Mouse (Mus musculus): ENCODE measurements around the gene Slfn2. TPM values are rescaled to one million over a fixed set of nuclear protein-coding genes. Genes with fewer than 3 reads are reported as not detected.

The Slfn2 gene
- polyA plus RNA-seq, 1 experiment from 2014 or later = 1.9 TPM

DNA sequence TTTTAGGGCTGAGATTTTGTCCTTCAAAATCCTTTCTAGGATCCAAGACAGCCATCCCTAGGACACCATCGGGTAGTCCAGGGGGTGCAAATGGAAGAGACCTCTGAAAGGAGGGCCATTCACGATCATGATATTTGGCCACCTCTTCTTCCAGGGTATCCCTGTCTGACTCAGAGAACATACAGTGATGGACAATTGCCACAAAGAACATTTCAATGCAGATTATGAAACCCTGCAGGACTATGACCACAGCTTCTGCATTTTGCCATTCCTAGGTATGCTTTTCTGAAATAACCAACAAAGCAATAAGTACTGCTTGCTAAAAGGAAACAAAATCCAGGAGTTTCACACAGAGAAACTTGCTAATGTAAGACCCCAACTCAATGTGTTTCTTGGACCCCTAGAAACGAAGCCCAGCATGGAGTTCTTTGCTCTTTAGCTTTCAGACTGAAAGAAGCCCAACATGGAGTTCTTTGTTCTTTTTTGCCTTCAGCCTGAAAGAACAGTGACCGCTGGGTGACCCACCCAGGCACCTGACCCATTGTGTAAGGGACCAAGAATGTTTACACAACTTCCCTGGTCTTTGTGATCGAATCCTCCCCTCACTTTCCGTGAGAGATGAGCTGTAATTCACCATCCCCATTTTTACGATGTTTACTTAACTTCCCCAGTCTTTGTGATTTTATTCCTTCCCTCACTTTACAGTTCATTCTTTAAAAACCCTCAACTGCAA is 18.0 kb downstream of the Slfn2 start:
- 68% methylated on average over 7 of the region's 7 CpGs for WGBS
- Histone ChIP-seq H3K4me3 (no peak overlapping the region), H3K9me3 (no peaks in the 10 kb centered on the region), H3K27me3 (ENCODE audit: insufficient read depth, poor library complexity, severe bottlenecking) (no peaks in the 10 kb centered on the region), H3K36me3 (no peaks in the 10 kb centered on the region), H3K27ac (no peak overlapping the region), H3K4me1 (replicated peaks) (no peaks in the 10 kb centered on the region)
- no peak for DNase-seq (ENCODE audit: low spot score)

DNA sequence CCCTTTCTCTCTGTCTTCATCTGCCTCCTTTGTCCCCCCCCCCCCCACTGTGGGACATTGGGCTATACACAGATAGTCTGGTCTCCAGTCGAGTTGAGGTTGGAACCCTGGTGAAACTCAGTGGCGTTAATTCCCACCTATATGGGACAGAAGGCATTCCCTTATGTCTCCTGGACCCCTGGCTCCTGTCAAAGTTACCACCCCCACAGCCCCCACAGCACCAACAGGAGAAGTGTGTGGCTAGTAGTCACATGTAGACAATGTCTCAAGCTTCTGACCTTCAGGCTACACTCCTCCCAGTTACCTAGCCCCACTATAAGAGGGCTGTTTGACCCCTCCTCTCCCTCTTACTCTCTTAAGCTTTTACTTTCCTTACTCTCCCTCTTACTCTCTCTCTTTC is 19.2 kb downstream of the Slfn2 start:
- H3K27me3 ChIP-seq (ENCODE audit: insufficient read depth, poor library complexity, severe bottlenecking) = no peaks in the 10 kb centered on the region
- H3K27ac ChIP-seq = no peak overlapping the region
- H3K4me1 ChIP-seq (replicated peaks) = no peaks in the 10 kb centered on the region
- no peaks in the 10 kb centered on the region for H3K9me3 ChIP-seq
- no peaks in the 10 kb centered on the region for H3K36me3 ChIP-seq
- DNase-seq (ENCODE audit: low spot score) = no peak
- WGBS = 92% methylated on average over 2 of the region's 2 CpGs
- H3K4me3 ChIP-seq = no peak overlapping the region

DNA sequence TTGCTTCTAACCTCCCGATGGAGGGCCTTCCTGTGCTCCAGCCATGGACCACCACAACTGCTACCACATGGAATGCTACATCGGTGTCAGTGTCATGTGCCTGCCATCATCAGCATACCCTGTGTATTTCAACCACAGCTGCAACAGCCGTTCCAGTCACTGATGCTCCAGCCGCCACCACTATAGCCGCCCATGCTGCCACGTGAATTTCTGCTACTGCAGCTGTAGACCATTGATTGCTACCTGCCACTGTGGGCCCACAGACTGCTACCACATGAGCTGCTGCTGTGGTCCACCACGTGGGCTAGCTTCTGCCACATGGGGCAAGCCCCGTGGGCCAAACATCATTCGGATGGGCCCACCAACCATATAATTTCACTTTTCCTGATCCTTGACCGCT is 19.8 kb downstream of the Slfn2 start:
- no peaks in the 10 kb centered on the region for H3K9me3 ChIP-seq
- 86% methylated on average over 10 of the region's 10 CpGs for WGBS

DNA sequence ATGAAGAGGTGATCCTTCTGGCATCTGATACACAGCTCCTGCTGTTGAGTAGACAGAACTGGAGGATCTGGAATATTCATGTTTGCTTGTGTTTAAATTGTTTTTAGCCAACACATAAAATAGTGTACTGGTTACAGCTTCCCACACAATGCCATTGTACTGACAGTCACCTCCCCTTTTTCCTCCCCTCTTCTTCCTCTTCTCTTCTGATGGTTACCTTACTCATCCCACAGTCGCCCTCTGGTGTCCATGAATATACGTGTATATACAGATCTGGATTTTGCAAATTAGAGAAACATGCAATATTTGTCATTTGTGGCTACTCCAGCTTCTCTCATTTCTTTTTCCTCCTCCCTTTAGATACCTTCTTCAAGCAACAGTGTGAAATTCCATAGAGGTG is 50.2 kb downstream of the Slfn2 start:
- H3K9me3 ChIP-seq = no peaks in the 10 kb centered on the region
- no peak overlapping the region for H3K4me3 ChIP-seq
- 35% methylated on average over 2 of the region's 2 CpGs for WGBS
- H3K27me3 ChIP-seq (ENCODE audit: insufficient read depth, poor library complexity, severe bottlenecking) = no peaks in the 10 kb centered on the region
- H3K4me1 ChIP-seq (replicated peaks) = no peaks in the 10 kb centered on the region
- no peak overlapping the region for H3K27ac ChIP-seq
- no peaks in the 10 kb centered on the region for H3K36me3 ChIP-seq
- no peak for DNase-seq (ENCODE audit: low spot score)

More for the DNA sequence above, 19.8 kb downstream of the Slfn2 start:
- H3K4me3 ChIP-seq = no peak overlapping the region
- no peaks in the 10 kb centered on the region for H3K36me3 ChIP-seq
- DNase-seq (ENCODE audit: low spot score) = no peak
- no peaks in the 10 kb centered on the region for H3K27me3 ChIP-seq (ENCODE audit: insufficient read depth, poor library complexity, severe bottlenecking)
- no peak overlapping the region for H3K27ac ChIP-seq
- H3K4me1 ChIP-seq (replicated peaks) = no peaks in the 10 kb centered on the region

- Histone ChIP-seq H3K27ac (no peak within 1 kb of the TSS), H3K9me3 (no peaks in the 10 kb centered on the region), H3K4me3 (no peak within 1 kb of the TSS), H3K36me3 (no peaks in the 10 kb centered on the region), H3K4me1 (replicated peaks) (no peaks in the 10 kb centered on the region), H3K27me3 (ENCODE audit: insufficient read depth, poor library complexity, severe bottlenecking) (no peaks in the 10 kb centered on the region)
- no peak for DNase-seq (ENCODE audit: low spot score)
- WGBS = 87% methylated on average over 13 of the region's 13 CpGs
Observed at GRCm38 (mm10) chr11:83116597-83117227, 51.8 kb downstream of the Slfn2 start, which contains the start of gene Slfn1. Gene Slfn1 (plus strand): TSS chr11:83116849.

- no peaks in the 10 kb centered on the region for H3K4me1 ChIP-seq (replicated peaks)
- no peaks in the 10 kb centered on the region for H3K9me3 ChIP-seq
- 53% methylated on average over 3 of the region's 3 CpGs for WGBS
- no peak overlapping the region for H3K27ac ChIP-seq
- no peaks in the 10 kb centered on the region for H3K27me3 ChIP-seq (ENCODE audit: insufficient read depth, poor library complexity, severe bottlenecking)
- H3K4me3 ChIP-seq = no peak overlapping the region
- DNase-seq (ENCODE audit: low spot score) = no peak
- no peaks in the 10 kb centered on the region for H3K36me3 ChIP-seq
Observed at GRCm38 (mm10) chr11:83118056-83118455, 53.1 kb downstream of the Slfn2 start.

Other genes with a start within 250 kb of the Slfn2 start
- gene Rffl, start 193.9 kb upstream of the Slfn2 start, polyA plus RNA-seq (2016; fragmentation: Nextera tagmentation; extraction: Ambion mirVana) = 7.4 and 11.0 TPM in 2 replicates
- 15.1 and 17.3 TPM in 2 replicates for gene Rad51d, start 174.5 kb upstream of the Slfn2 start, polyA plus RNA-seq (2016; fragmentation: Nextera tagmentation; extraction: Ambion mirVana)
- gene Fndc8, start 173.0 kb upstream of the Slfn2 start, polyA plus RNA-seq (2016; fragmentation: Nextera tagmentation; extraction: Ambion mirVana) = 0.19 and 0.31 TPM in 2 replicates
- 37.0 and 41.3 TPM in 2 replicates for gene Nle1, start 156.7 kb upstream of the Slfn2 start, polyA plus RNA-seq (2016; fragmentation: Nextera tagmentation; extraction: Ambion mirVana)
- 0.22 and 0.60 TPM in 2 replicates for gene Unc45b, start 154.6 kb upstream of the Slfn2 start, polyA plus RNA-seq (2016; fragmentation: Nextera tagmentation; extraction: Ambion mirVana)
- gene Slfn5, start 113.8 kb upstream of the Slfn2 start, polyA plus RNA-seq (2016; fragmentation: Nextera tagmentation; extraction: Ambion mirVana) = 0.11 and 0.48 TPM in 2 replicates
- 5.9 and 8.5 TPM in 2 replicates for gene Slfn9, start 73.3 kb upstream of the Slfn2 start, polyA plus RNA-seq (2016; fragmentation: Nextera tagmentation; extraction: Ambion mirVana)
- 0.19 and 0.24 TPM in 2 replicates for gene Slfn8, start 44.3 kb upstream of the Slfn2 start, polyA plus RNA-seq (2016; fragmentation: Nextera tagmentation; extraction: Ambion mirVana)
- gene Slfn1, start 51.7 kb downstream of the Slfn2 start, polyA plus RNA-seq (2016; fragmentation: Nextera tagmentation; extraction: Ambion mirVana) = not detected in 2 replicates
- not detected in 2 replicates for gene Slfn4, start 110.1 kb downstream of the Slfn2 start, polyA plus RNA-seq (2016; fragmentation: Nextera tagmentation; extraction: Ambion mirVana)
- 0.16 and 0.66 TPM in 2 replicates for gene Slfn3, start 126.2 kb downstream of the Slfn2 start, polyA plus RNA-seq (2016; fragmentation: Nextera tagmentation; extraction: Ambion mirVana)
- gene Slfn14, start 221.6 kb downstream of the Slfn2 start, polyA plus RNA-seq (2016; fragmentation: Nextera tagmentation; extraction: Ambion mirVana) = 0.11 and 0.30 TPM in 2 replicates
- 78.9 and 89.2 TPM in 2 replicates for gene Ap2b1, start 233.9 kb downstream of the Slfn2 start, polyA plus RNA-seq (2016; fragmentation: Nextera tagmentation; extraction: Ambion mirVana)
- gene Pex12, start 237.5 kb downstream of the Slfn2 start, polyA plus RNA-seq (2016; fragmentation: Nextera tagmentation; extraction: Ambion mirVana) = 13.9 and 17.2 TPM in 2 replicates

All from hindbrain, embryonic 10.5 days (tissue).